Mouse (Mus musculus) megakaryocyte, adult 5-6 weeks (primary cell): ENCODE results near the gene Acd. TPM values are rescaled to one million over a fixed set of nuclear protein-coding genes. Genes with fewer than 3 reads are reported as not detected.

ENCODE experiments used
- ATAC-seq: 2 replicates; pipeline ENCODE4 v1.8.0; 2016; ENCODE audit warnings: mild to moderate bottlenecking, inconsistent platforms; ENCODE audit not compliant: poor library complexity, severe bottlenecking
- total RNA-seq, 2 experiments: library from RNA; stranded (forward) in 1 of 2; stranded (reverse) in 1 of 2; fragments of 153-499, 151-499 nt in 1 of 2; fragments of 221-1000, 200-1000 nt in 1 of 2; gene quantifications; 2 replicates each; pipeline versions ENCODE4 v1.2.3 to v1.2.4; 2015 to 2017

Acd gene
- total RNA-seq, 2 experiments from 2014 or later, result 10.6 to 20.4 TPM

DNA sequence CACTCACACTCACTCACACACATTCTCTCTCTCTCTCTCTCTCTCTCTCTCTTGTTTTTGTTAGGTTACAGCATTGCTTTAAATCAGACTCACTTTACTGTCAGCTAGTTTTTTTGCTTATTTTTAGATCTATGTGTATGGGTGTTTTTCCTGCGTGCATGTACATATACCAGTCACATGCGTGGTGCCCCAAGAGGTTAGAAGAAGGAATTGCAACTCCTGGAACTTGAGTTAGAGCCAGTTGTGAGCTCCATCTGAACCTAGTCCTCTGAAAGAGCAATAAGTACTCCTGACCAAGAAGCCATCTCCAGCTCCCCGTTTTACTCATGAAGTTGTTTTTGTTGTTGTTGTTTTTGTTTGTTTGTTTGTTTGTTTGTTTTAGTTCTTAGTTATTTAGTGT is 39.7 kb downstream of the Acd start:
- peak; percentile 70 for ATAC-seq

DNA sequence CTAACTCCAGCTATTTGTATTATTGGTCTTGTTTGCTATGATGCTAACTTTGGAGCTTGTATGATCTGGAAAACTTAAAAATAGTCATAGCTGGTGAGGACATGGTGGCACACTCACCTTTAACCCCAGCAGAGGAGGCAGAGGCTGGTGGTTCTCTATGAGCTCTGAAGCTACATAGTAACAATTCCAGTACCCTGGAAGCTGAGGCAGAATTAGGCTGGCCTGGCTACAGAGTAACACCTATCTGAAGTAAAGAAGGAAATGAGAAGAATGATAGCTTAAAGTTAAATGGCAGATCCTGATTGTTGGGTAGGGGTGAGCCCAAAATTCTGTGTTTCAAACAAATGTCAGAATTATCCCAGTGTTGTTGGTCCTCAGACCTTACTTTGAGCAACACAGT is 43.3 kb downstream of the Acd start:
- no peak for ATAC-seq

DNA sequence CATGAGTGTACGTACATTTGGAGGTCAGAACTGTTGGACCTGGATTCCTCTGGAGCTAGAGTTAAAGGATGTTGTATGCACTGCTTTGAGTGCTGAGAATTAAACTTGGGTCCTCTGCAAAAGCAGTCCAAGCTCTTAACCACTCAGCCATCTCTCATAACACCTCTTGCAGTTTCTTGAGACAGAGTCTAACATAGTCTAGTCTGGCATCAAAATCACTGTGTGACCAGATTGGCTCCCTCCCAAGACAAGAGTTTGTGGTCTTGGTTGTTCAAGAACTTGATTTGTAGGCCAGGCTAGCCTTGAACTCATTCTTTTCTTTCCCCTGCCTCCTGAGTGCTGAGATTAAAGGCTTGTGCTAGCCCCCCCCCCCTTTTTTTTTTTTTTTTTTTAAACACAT is 52.0 kb downstream of the Acd start:
- ATAC-seq, result no peak

Other genes starting within 250 kb of the Acd start
- 2.5 and 2.9 TPM in 2 replicates for gene Tppp3, start 229.6 kb downstream of the Acd start, total RNA-seq (2015)
- 6.5 and 13.4 TPM in 2 replicates for gene Tppp3, start 229.6 kb downstream of the Acd start, total RNA-seq (2017)
- 0.52 and 1.2 TPM in 2 replicates for gene Zdhhc1, start 204.2 kb downstream of the Acd start, total RNA-seq (2015)
- gene Zdhhc1, start 204.2 kb downstream of the Acd start, total RNA-seq (2017), result 0.20 and 0.92 TPM in 2 replicates
- gene Hsd11b2, start 182.3 kb downstream of the Acd start, total RNA-seq (2015), result not detected in 2 replicates
- not detected in 2 replicates for gene Hsd11b2, start 182.3 kb downstream of the Acd start, total RNA-seq (2017)
- gene Atp6v0d1, start 135.1 kb downstream of the Acd start, total RNA-seq (2015), result 222 and 239 TPM in 2 replicates
- gene Atp6v0d1, start 135.1 kb downstream of the Acd start, total RNA-seq (2017), result 86.2 and 101 TPM in 2 replicates
- 13.5 and 16.9 TPM in 2 replicates for gene Ripor1, start 95.8 kb downstream of the Acd start, total RNA-seq (2015)
- 1.6 and 2.6 TPM in 2 replicates for gene Ripor1, start 95.8 kb downstream of the Acd start, total RNA-seq (2017)
- gene Ctcf, start 64.5 kb downstream of the Acd start, total RNA-seq (2015), result 97.0 and 98.3 TPM in 2 replicates
- gene Ctcf, start 64.5 kb downstream of the Acd start, total RNA-seq (2017), result 101 and 124 TPM in 2 replicates
- gene Agrp, start 63.7 kb downstream of the Acd start, total RNA-seq (2015), result not detected in 2 replicates
- gene Agrp, start 63.7 kb downstream of the Acd start, total RNA-seq (2017), result not detected in 2 replicates
- gene Carmil2, start 14.8 kb downstream of the Acd start, total RNA-seq (2015), result 0.67 and 1.6 TPM in 2 replicates
- 0.70 and 1.3 TPM in 2 replicates for gene Carmil2, start 14.8 kb downstream of the Acd start, total RNA-seq (2017)
- 6.6 and 7.7 TPM in 2 replicates for gene Pard6a, start within 50 bp of the Acd start, total RNA-seq (2015)
- gene Pard6a, start within 50 bp of the Acd start, total RNA-seq (2017), result 9.1 and 22.2 TPM in 2 replicates
- gene 4933405L10Rik, start 6.6 kb upstream of the Acd start, total RNA-seq (2015), result not detected in 2 replicates
- not detected in 2 replicates for gene 4933405L10Rik, start 6.6 kb upstream of the Acd start, total RNA-seq (2017)
- gene Enkd1, start 7.1 kb upstream of the Acd start, total RNA-seq (2015), result 5.9 and 7.5 TPM in 2 replicates
- gene Enkd1, start 7.1 kb upstream of the Acd start, total RNA-seq (2017), result 5.3 and 5.6 TPM in 2 replicates
- gene Gfod2, start 57.6 kb upstream of the Acd start, total RNA-seq (2015), result 0.14 and 0.16 TPM in 2 replicates
- gene Gfod2, start 57.6 kb upstream of the Acd start, total RNA-seq (2017), result 0.08 TPM in 1 of 2 replicates, not detected in the other
- gene Ranbp10, start 126.2 kb upstream of the Acd start, total RNA-seq (2015), result 10.2 and 10.5 TPM in 2 replicates
- gene Ranbp10, start 126.2 kb upstream of the Acd start, total RNA-seq (2017), result 6.4 and 7.0 TPM in 2 replicates
- gene Tsnaxip1, start 126.6 kb upstream of the Acd start, total RNA-seq (2015), result not detected in 2 replicates
- not detected in 2 replicates for gene Tsnaxip1, start 126.6 kb upstream of the Acd start, total RNA-seq (2017)
- 12.4 and 18.3 TPM in 2 replicates for gene Cenpt, start 152.2 kb upstream of the Acd start, total RNA-seq (2015)
- gene Cenpt, start 152.2 kb upstream of the Acd start, total RNA-seq (2017), result 16.7 and 25.0 TPM in 2 replicates
- 42.8 and 48.9 TPM in 2 replicates for gene Thap11, start 154.0 kb upstream of the Acd start, total RNA-seq (2015)
- 38.5 and 42.6 TPM in 2 replicates for gene Thap11, start 154.0 kb upstream of the Acd start, total RNA-seq (2017)
- 103 and 117 TPM in 2 replicates for gene Nutf2, start 159.5 kb upstream of the Acd start, total RNA-seq (2015)
- 40.9 and 54.5 TPM in 2 replicates for gene Nutf2, start 159.5 kb upstream of the Acd start, total RNA-seq (2017)
- 12.0 and 12.2 TPM in 2 replicates for gene Edc4, start 179.8 kb upstream of the Acd start, total RNA-seq (2015)
- 23.8 and 27.5 TPM in 2 replicates for gene Edc4, start 179.8 kb upstream of the Acd start, total RNA-seq (2017)
- gene Nrn1l, start 192.5 kb upstream of the Acd start, total RNA-seq (2015), result 0.42 TPM in 1 of 2 replicates, not detected in the other
- gene Nrn1l, start 192.5 kb upstream of the Acd start, total RNA-seq (2017), result not detected in 2 replicates
- gene Pskh1, start 199.3 kb upstream of the Acd start, total RNA-seq (2015), result 8.6 and 9.7 TPM in 2 replicates
- gene Pskh1, start 199.3 kb upstream of the Acd start, total RNA-seq (2017), result 10.7 and 13.3 TPM in 2 replicates
- 1.3 and 2.0 TPM in 2 replicates for gene Ctrl, start 232.8 kb upstream of the Acd start, total RNA-seq (2015)
- gene Ctrl, start 232.8 kb upstream of the Acd start, total RNA-seq (2017), result 0.55 and 1.1 TPM in 2 replicates
- 164 and 185 TPM in 2 replicates for gene Psmb10, start 237.3 kb upstream of the Acd start, total RNA-seq (2015)
- gene Psmb10, start 237.3 kb upstream of the Acd start, total RNA-seq (2017), result 56.1 and 63.6 TPM in 2 replicates
- 0.23 TPM in 1 of 2 replicates, not detected in the other for gene Lcat, start 242.3 kb upstream of the Acd start, total RNA-seq (2015)
- gene Lcat, start 242.3 kb upstream of the Acd start, total RNA-seq (2017), result 0.45 TPM in 1 of 2 replicates, not detected in the other